Mouse (Mus musculus) forebrain, embryonic 16.5 days (tissue): ENCODE data around the gene Entpd5. TPM values are rescaled to one million over a fixed set of nuclear protein-coding genes. Genes with fewer than 3 reads are reported as not detected.
"Not testable (repeated sequence)": the region's sequence is repeated elsewhere in the genome, so short reads cannot be mapped to it uniquely, and the experiment has no call there.

ENCODE experiments used
- ATAC-seq: fragments of 200-750 bp; cut with Nextera tagmentation; 2 replicates; pipeline ENCODE4 v1.8.0; 2017; ENCODE audit warnings: mild to moderate bottlenecking, moderate library complexity
- H3K27ac ChIP-seq: fragments of 300-500 bp; sonication (generic); 2 replicates; pipeline ENCODE4 v1.5.1; 2014; ENCODE audit warnings: low read length, control low read depth
- H3K27me3 ChIP-seq: fragments of 300-500 bp; sonication (generic); replicated peaks from 2 replicates; pipeline ENCODE4 v1.6.1; 2014; ENCODE audit warnings: low read length; ENCODE audit not compliant: control insufficient read depth, insufficient read depth
- H3K36me3 ChIP-seq: fragments of 300-500 bp; sonication (generic); 2 replicates; pipeline ENCODE4 v1.6.1; 2014; ENCODE audit not compliant: control insufficient read depth, insufficient read depth
- H3K4me1 ChIP-seq: fragments of 300-500 bp; sonication (generic); replicated peaks from 2 replicates; pipeline ENCODE4 v1.6.1; 2014; ENCODE audit warnings: low read length; ENCODE audit not compliant: control insufficient read depth, insufficient read depth
- H3K4me2 ChIP-seq: fragments of 300-500 bp; sonication (generic); 2 replicates; pipeline ENCODE4 v1.6.1; 2014; ENCODE audit warnings: mild to moderate bottlenecking, low read length, control low read depth
- H3K4me3 ChIP-seq: fragments of 300-500 bp; sonication (generic); replicated peaks from 2 replicates; pipeline ENCODE4 v1.5.1; 2014; ENCODE audit warnings: mild to moderate bottlenecking, low read length, control low read depth
- H3K9ac ChIP-seq: fragments of 300-500 bp; sonication (generic); replicated peaks from 2 replicates; pipeline ENCODE4 v1.6.1; 2014; ENCODE audit warnings: low read depth, low read length, control low read depth
- H3K9me3 ChIP-seq: fragments of 300-500 bp; sonication (generic); 2 replicates; pipeline ENCODE4 v1.6.1; 2016; ENCODE audit warnings: low read length; ENCODE audit not compliant: control insufficient read depth
- WGBS: fragments of 180-500 bp; shearing (Covaris S2); extraction: QIAGEN DNeasy Blood & Tissue Kit; methylation state at CpG from one replicate; pipeline ENCODE4 v1.1.7; 2014; 5-methylcytosine and 5-hydroxymethylcytosine counted together
- polyA plus RNA-seq: library from polyadenylated mRNA; unstranded; fragments of >200 nt; fragmentation: Nextera tagmentation; extraction: Ambion mirVana; gene quantifications from 2 replicates; pipeline ENCODE4 v1.2.1, GENCODE M21; 2015

Entpd5 gene
- polyA plus RNA-seq, 1 experiment from 2014 or later: 10.6 TPM

DNA sequence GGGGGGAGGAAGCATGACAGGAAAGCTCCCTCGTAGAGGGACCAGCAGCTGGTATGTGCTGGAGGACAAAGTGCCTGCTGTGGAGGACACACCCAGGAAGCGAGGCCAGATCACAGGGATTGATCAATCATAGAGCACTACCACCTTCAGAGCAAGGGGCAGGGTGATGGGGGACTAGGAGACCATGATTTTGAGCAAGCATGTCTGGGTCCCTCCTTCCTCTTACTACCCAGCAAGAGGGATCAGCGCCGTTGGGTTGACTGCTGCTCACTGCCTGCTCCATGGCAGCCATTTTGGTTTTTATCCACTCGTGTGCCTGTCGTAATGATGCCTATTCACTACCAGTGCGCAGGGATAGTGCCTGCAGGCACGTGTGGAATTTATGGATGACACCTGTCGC lies 44.5 kb downstream of the Entpd5 start:
- Histone ChIP-seq H3K4me3 (no peak overlapping the region), H3K9ac (no peak overlapping the region), H3K36me3 (peaks cover 16% of the 10 kb centered on the region), H3K4me2 (no peak overlapping the region), H3K4me1 (peaks cover 17% of the 10 kb centered on the region), H3K27ac (no peak overlapping the region), H3K9me3 (no peaks in the 10 kb centered on the region), H3K27me3 (no peaks in the 10 kb centered on the region)
- no peak for ATAC-seq
- 90% methylated on average over 9 of the region's 9 CpGs for WGBS

DNA sequence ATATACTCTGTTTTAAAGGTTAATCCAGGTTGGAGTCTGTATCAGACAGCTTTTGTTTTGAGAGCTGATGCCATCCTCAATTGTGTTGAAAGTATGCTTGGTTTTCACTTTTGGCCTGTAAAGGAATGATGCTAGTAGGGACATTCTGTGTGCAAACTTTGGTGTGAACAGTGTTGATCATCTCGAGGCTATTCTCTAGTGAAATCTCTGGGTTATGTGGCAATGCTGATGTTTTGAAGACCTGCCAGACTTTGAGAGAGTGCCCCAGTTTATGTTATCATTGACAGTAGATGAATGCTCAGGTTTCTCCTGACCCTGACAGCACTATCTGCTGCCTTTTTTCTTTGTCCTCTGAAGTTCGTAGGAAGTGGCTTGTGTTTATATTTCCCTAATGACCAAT lies 46.0 kb downstream of the Entpd5 start:
- no peak overlapping the region for H3K4me3 ChIP-seq
- H3K36me3 ChIP-seq: peaks cover 8% of the 10 kb centered on the region
- H3K27ac ChIP-seq: no peak overlapping the region
- no peaks in the 10 kb centered on the region for H3K27me3 ChIP-seq
- no peaks in the 10 kb centered on the region for H3K9me3 ChIP-seq
- ATAC-seq: no peak
- H3K9ac ChIP-seq: no peak overlapping the region
- H3K4me2 ChIP-seq: peak overlapping the region; percentile 93
- 76% methylated on average over 2 of the region's 2 CpGs for WGBS
- H3K4me1 ChIP-seq: peaks cover 17% of the 10 kb centered on the region

DNA sequence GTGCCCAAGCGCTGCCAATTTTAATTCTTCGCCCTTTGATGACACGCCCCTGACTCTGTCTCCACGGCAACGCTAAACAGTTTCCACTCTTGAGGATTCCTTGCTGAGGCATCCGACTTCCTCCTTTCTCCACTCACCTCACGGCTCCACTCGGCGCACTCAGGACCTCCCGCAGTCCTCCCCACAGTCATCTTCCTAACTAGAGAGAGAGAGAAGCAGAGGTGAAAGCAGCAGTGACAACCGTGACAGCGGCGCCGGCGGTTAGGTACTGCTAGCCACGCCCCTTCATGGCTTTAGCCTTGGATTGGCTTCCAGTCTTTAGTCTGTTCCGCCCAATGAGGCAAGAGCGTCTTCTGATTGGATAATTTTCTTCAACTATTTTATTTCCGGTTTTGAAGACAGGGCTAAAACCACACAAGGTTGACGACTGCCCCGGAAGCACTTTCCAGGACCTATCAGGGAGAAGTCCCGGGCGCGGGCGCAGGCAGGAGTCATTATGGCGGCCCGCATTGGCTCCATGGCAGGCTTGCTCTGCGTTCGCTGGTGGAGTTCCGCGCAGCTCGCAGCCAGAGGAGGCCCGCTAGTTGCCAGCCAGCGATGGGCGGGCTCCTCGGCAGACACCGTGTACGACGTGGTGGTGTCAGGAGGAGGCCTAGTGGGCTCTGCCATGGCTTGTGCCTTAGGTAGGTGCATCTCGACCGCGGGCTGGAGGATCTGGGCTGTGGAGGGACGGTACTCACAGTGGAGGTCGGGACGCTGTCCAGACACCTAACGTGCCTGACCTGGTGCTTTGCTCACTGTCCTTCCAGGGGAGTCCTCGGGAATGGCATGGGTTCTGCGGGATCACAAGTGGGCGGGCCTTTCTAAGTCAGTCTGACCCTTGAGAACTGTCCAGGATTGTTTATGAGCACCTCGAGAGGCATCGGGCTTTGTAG lies 47.0 kb downstream of the Entpd5 start, which contains the start of the genes Coq6 and Fam161b:
TSS of gene Coq6 (plus strand) at position 103 of the 935 bp plus-strand sequence.
TSS of gene Fam161b (minus strand) at position 279 of the 935 bp plus-strand sequence.
- H3K4me1 ChIP-seq: peaks cover 17% of the 10 kb centered on the region
- peaks cover 6% of the 10 kb centered on the region for H3K36me3 ChIP-seq
- no peaks in the 10 kb centered on the region for H3K27me3 ChIP-seq
- peak within 1 kb of the TSS; percentile 58; the same call in 1 of the 2 replicates for H3K27ac ChIP-seq
- H3K9me3 ChIP-seq: no peaks in the 10 kb centered on the region
- peak within 1 kb of the TSS; percentile 95 for H3K9ac ChIP-seq
- under 1% methylated on average over 51 of the region's 51 CpGs for WGBS
- peak within 1 kb of the TSS; percentile 93 for H3K4me2 ChIP-seq
- peak within 1 kb of the TSS; percentile 100 for H3K4me3 ChIP-seq
- peak; percentile 99 for ATAC-seq

DNA sequence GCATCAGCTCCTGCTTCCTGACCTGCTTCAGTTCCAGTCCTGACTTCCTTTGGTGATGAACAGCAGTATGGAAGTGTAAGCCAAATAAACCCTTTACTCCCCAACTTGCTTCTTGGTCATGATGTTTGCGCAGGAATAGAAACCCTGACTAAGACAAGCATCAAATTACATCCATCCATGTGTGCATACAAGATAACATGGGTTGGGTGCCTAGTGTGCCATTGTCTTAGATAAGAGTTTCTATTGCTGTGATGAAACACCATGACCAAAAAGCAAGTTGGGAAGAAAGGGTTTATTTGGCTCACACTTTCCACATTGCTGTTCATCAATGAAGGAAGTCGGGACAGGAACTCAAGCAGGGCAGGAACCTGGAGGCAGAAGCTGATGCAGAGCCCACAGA lies 50.1 kb downstream of the Entpd5 start:
- H3K4me1 ChIP-seq: peaks cover 17% of the 10 kb centered on the region
- H3K4me3 ChIP-seq, H3K27ac ChIP-seq, ATAC-seq, H3K36me3 ChIP-seq, H3K9ac ChIP-seq, H3K4me2 ChIP-seq, H3K27me3 ChIP-seq, H3K9me3 ChIP-seq: not testable (repeated sequence)
- 87% methylated on average over 2 of the region's 2 CpGs for WGBS

DNA sequence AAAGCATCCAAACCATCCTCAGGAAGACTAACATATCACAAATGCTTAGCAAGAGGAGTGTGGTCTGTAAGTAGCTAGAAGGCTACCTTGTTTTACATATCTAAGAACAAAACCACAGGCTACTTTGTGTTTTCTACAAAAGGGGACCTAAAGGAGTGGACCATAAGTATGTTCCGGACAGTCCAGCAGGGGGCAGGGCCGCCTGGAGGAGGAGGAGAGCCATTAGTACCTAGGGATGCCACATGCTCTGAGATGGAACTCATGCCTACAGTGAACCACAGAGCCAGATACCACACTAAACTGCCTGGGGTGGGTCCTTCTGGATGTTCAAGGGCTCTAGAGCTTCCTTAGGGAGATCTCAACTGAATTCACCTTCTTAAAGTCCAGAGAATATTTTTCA lies 61.6 kb downstream of the Entpd5 start:
- no peak for ATAC-seq
- Histone ChIP-seq H3K9me3 (no peaks in the 10 kb centered on the region), H3K27ac (no peak overlapping the region), H3K4me2 (no peak overlapping the region), H3K4me1 (no peaks in the 10 kb centered on the region), H3K36me3 (peaks cover 29% of the 10 kb centered on the region), H3K4me3 (no peak overlapping the region), H3K9ac (no peak overlapping the region), H3K27me3 (no peaks in the 10 kb centered on the region)
- WGBS: 36% methylated on average over 2 of the region's 2 CpGs

DNA sequence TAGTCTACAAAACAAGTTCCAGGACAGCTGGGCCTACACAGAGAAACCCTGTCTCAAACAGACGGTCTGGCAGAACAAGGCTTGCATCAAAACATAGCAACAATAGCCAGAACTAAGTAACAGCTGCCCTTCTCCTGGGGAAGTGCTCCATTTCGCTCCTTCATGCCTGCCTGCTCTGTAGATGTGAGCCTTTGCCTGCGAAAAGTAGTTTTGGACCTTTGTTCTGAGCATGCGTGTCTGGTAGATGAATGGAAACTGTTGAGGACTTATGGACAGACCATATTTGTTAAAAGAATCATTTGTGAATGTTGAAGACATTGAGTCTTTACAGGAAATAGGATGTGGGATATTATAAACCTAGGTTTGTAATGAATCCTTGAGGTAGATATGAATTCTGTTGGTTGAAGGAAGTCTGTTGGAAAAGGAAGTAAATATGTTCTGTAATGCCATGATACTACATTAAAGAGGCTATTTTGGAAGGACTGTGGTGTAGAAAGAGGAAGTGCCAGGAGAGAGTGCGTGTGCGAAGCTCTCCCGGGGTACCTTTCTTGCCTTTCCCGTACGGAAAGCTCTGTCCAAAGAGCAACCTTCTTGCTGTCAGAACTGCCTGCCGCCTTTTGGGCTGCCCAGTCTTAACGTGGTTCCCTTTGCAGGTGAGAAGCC lies 71.7 kb downstream of the Entpd5 start:
- H3K4me2 ChIP-seq: no peak overlapping the region
- 91% methylated on average over 11 of the region's 11 CpGs for WGBS
- H3K9ac ChIP-seq: no peak overlapping the region
- H3K9me3 ChIP-seq: no peaks in the 10 kb centered on the region
- no peak for ATAC-seq
- H3K27ac ChIP-seq: no peak overlapping the region
- no peaks in the 10 kb centered on the region for H3K4me1 ChIP-seq
- H3K36me3 ChIP-seq: peaks cover 36% of the 10 kb centered on the region
- no peaks in the 10 kb centered on the region for H3K27me3 ChIP-seq
- H3K4me3 ChIP-seq: no peak overlapping the region

DNA sequence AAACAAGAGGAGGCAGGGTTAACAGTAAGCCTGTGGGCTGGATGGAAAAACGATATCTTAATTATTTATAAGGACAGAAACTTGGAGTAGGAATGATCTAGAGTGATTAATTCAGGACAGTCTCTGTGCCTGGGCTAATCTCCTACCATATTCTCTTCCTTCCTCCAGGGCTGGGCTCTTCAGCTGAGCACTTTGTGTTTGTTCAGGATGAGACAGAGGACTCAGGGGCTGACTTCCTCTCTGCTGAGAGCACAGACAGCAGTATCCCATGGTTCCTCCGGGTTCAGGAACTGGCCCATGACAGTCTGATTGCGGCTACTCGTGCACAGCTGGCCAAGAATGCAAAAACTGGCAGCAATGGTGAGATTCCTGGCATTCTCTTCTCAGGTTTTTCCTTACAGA lies 81.7 kb downstream of the Entpd5 start:
- no peak overlapping the region for H3K4me2 ChIP-seq
- no peaks in the 10 kb centered on the region for H3K9me3 ChIP-seq
- no peak overlapping the region for H3K27ac ChIP-seq
- H3K4me1 ChIP-seq: no peaks in the 10 kb centered on the region
- WGBS: 89% methylated on average over 4 of the region's 4 CpGs
- peaks cover 28% of the 10 kb centered on the region for H3K36me3 ChIP-seq
- no peaks in the 10 kb centered on the region for H3K27me3 ChIP-seq
- ATAC-seq: no peak
- no peak overlapping the region for H3K9ac ChIP-seq
- no peak overlapping the region for H3K4me3 ChIP-seq

Other genes starting within 250 kb of the Entpd5 start
- 3.8 and 4.4 TPM in 2 replicates for gene Elmsan1, start 190.1 kb downstream of the Entpd5 start, polyA plus RNA-seq
- 13.2 and 15.1 TPM in 2 replicates for gene Ptgr2, start 123.8 kb downstream of the Entpd5 start, polyA plus RNA-seq
- 87.9 and 97.7 TPM in 2 replicates for gene Zfp410, start 92.2 kb downstream of the Entpd5 start, polyA plus RNA-seq
- gene Coq6, start 47.4 kb downstream of the Entpd5 start, polyA plus RNA-seq: 49.1 and 49.9 TPM in 2 replicates
- gene Fam161b, start 47.2 kb downstream of the Entpd5 start, polyA plus RNA-seq: 15.5 and 15.6 TPM in 2 replicates
- gene Bbof1, start within 50 bp of the Entpd5 start, polyA plus RNA-seq: 4.5 and 5.0 TPM in 2 replicates
- gene Rnf113a2, start 8.2 kb upstream of the Entpd5 start, polyA plus RNA-seq: 26.9 and 30.1 TPM in 2 replicates
- 33.3 and 39.9 TPM in 2 replicates for gene Aldh6a1, start 42.0 kb upstream of the Entpd5 start, polyA plus RNA-seq
- 40.3 and 41.4 TPM in 2 replicates for gene Lin52, start 42.4 kb upstream of the Entpd5 start, polyA plus RNA-seq
- 0.06 and 0.10 TPM in 2 replicates for gene Vsx2, start 160.7 kb upstream of the Entpd5 start, polyA plus RNA-seq
- gene Abcd4, start 208.4 kb upstream of the Entpd5 start, polyA plus RNA-seq: 10.1 and 15.5 TPM in 2 replicates
- gene Vrtn, start 232.0 kb upstream of the Entpd5 start, polyA plus RNA-seq: 0.18 TPM in 1 of 2 replicates, not detected in the other